Mouse (Mus musculus) heart, postnatal 0 days (tissue): ENCODE data around the gene Met.

Source experiments
- CTCF ChIP-seq: IDR thresholded peaks from 2 replicates; pipeline ENCODE4 v1.5.1; 2016; ENCODE audit warnings: antibody characterized with exemption, control low read depth, low read depth
- EP300 ChIP-seq: IDR thresholded peaks from 2 replicates; pipeline ENCODE4 v1.6.1; 2016; ENCODE audit warnings: antibody characterized with exemption, low read depth

DNA sequence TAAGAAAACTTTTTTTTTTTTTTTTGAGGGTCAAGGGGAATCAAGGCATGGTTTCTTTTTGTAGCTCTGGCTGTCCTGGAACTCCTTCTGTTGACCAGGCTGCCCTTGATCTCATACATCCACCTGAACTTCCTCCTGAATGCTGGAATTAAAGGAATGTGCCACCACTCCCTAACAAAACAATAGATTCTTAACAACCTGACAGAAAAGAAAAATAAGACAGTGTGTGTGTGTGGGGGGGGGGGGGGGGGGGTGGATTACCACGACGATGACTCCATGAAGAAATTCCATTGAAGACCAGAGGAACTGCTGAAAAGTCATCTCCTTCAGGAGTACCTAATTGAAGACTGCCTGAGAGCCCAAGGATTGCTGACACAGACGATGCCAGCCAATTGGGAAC lies 157.8 kb downstream of the Met start:
- TF ChIP-seq CTCF (no peak), EP300 (no peak)
